Mouse (Mus musculus) neutrophil, adult 65 days (primary cell): Measurements from ENCODE around the gene Rps16. TPM values are rescaled to one million over a fixed set of nuclear protein-coding genes. Genes with fewer than 3 reads are reported as not detected.

ENCODE experiments used
- total RNA-seq: library from RNA; stranded (reverse); gene quantifications from 2 replicates; pipeline ENCODE4 v1.2.4, GENCODE M21; 2023

Rps16 gene
- 615 and 788 TPM in 2 replicates for total RNA-seq

GRCm38 (mm10) chr7:28350155-28350883, at the start of gene Rps16:
Rps16 (plus strand) TSS chr7:28350652.

GRCm38 (mm10) chr7:28301616-28302433, 48.6 kb upstream of the Rps16 start, which contains the start of gene Dll3:
Dll3 (minus strand) TSS chr7:28302238.

GRCm38 (mm10) chr7:28311926-28312543, 38.4 kb upstream of the Rps16 start, which contains the start of gene Timm50:
Timm50 (minus strand) TSS chr7:28312072.

GRCm38 (mm10) chr7:28338108-28338998, 12.1 kb upstream of the Rps16 start, which contains the start of gene Supt5:
Supt5 (minus strand) TSS chr7:28338746.

GRCm38 (mm10) chr7:28372251-28373108, 22.0 kb downstream of the Rps16 start, which contains the start of gene Plekhg2:
Plekhg2 (minus strand) TSS chr7:28372599.

GRCm38 (mm10) chr7:28380237-28381016, 30.0 kb downstream of the Rps16 start, which contains the start of gene Zfp36:
Zfp36 (minus strand) TSS chr7:28380253.

GRCm38 (mm10) chr7:28392429-28393271, 42.2 kb downstream of the Rps16 start, which contains the start of the genes Med29 and Paf1:
Med29 (minus strand) TSS chr7:28392708.
Paf1 (plus strand) TSS chr7:28392951.

Other genes with a start within 250 kb of the Rps16 start
- gene 9530053A07Rik, start 221.2 kb upstream of the Rps16 start, total RNA-seq, result not detected in 2 replicates
- gene Fbl, start 180.9 kb upstream of the Rps16 start, total RNA-seq, result 39.0 and 39.8 TPM in 2 replicates
- gene Dyrk1b, start 171.2 kb upstream of the Rps16 start, total RNA-seq, result 18.7 and 20.9 TPM in 2 replicates
- 1.2 and 1.6 TPM in 2 replicates for gene Eid2, start 82.8 kb upstream of the Rps16 start, total RNA-seq
- gene Eid2b, start 72.9 kb upstream of the Rps16 start, total RNA-seq, result 5.0 and 6.9 TPM in 2 replicates
- not detected in 2 replicates for gene Selenov, start 59.5 kb upstream of the Rps16 start, total RNA-seq
- gene Dll3, start 48.4 kb upstream of the Rps16 start, total RNA-seq, result not detected in 2 replicates
- gene Timm50, start 38.6 kb upstream of the Rps16 start, total RNA-seq, result 30.5 and 34.3 TPM in 2 replicates
- gene Supt5, start 11.9 kb upstream of the Rps16 start, total RNA-seq, result 75.3 and 85.3 TPM in 2 replicates
- 23.5 and 27.9 TPM in 2 replicates for gene Plekhg2, start 21.9 kb downstream of the Rps16 start, total RNA-seq
- 1,259 and 1,483 TPM in 2 replicates for gene Zfp36, start 29.6 kb downstream of the Rps16 start, total RNA-seq
- gene Med29, start 42.1 kb downstream of the Rps16 start, total RNA-seq, result 7.6 and 8.2 TPM in 2 replicates
- 67.1 and 90.2 TPM in 2 replicates for gene Paf1, start 42.3 kb downstream of the Rps16 start, total RNA-seq
- gene Gmfg, start 86.8 kb downstream of the Rps16 start, total RNA-seq, result 593 and 595 TPM in 2 replicates
- gene Lrfn1, start 101.3 kb downstream of the Rps16 start, total RNA-seq, result 1.8 and 3.4 TPM in 2 replicates
- not detected in 2 replicates for gene Ifnl2, start 159.8 kb downstream of the Rps16 start, total RNA-seq
- not detected in 2 replicates for gene Ifnl3, start 172.2 kb downstream of the Rps16 start, total RNA-seq
- not detected in 2 replicates for gene Sycn, start 190.2 kb downstream of the Rps16 start, total RNA-seq
- gene Nccrp1, start 196.6 kb downstream of the Rps16 start, total RNA-seq, result 0.60 and 0.68 TPM in 2 replicates
- gene Samd4b, start 247.5 kb downstream of the Rps16 start, total RNA-seq, result 67.4 and 83.8 TPM in 2 replicates
- 7.0 and 7.5 TPM in 2 replicates for gene Pak4, start 247.5 kb downstream of the Rps16 start, total RNA-seq